In the genomic region with DNA sequence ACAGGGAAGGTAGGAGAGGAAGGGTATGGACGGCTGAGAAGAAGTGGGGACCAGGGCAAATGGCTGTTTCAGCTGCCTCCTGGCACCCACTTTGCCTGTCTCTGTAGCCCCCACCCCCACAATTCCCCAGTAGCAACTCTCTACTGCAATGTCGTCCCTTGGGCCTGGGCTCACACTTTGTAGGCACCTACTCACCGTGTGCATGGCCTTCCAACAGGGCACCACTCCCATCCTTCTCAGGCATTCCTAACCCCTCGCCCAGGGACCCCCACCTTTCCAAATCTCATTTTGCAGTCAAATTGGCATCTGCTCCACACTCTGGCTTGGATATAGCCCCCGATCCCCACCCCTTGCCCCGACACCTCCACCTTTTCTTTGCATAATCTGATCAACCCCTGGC, we compare ENCODE assay signal across 11 mouse cellular contexts. TPM values are rescaled to one million over a fixed set of nuclear protein-coding genes. Genes with fewer than 3 reads are reported as not detected.
DNase-seq lines count a peak whose midpoint lies in the region; ATAC-seq lines count a peak whose summit lies in the region.
"Had no signal": no experiment of that assay in that cellular context is flagged by ENCODE, and none has a peak within 500 bp of the region (broad histone marks: within the 10 kb centered on the region; RNA-seq: fewer than 3 reads in every experiment).

No protein-coding gene starts in this region.

- H3K4me2 ChIP-seq in kidney, embryonic 16.5 days (replicated peaks; ENCODE audit: low read depth, low read length): no peak overlapping the region
- no peak overlapping the region for H3K4me2 ChIP-seq in neural tube, embryonic 12.5 days (replicated peaks)
- no peak overlapping the region for H3K4me2 ChIP-seq in neural tube, embryonic 15.5 days
- H3K4me2 ChIP-seq in hindbrain, embryonic 15.5 days: no peak overlapping the region
- H3K4me2 ChIP-seq in neural tube, embryonic 13.5 days: no peak overlapping the region
- H3K4me2 ChIP-seq: heart, embryonic 11.5 days; liver, embryonic 11.5 days; stomach, embryonic 15.5 days had no signal

- H3K9ac ChIP-seq in kidney, embryonic 16.5 days (replicated peaks; ENCODE audit: low read length): no peak overlapping the region
- no peak overlapping the region for H3K9ac ChIP-seq in neural tube, embryonic 12.5 days
- no peak overlapping the region for H3K9ac ChIP-seq in neural tube, embryonic 15.5 days (replicated peaks)
- no peak overlapping the region for H3K9ac ChIP-seq in hindbrain, embryonic 15.5 days
- H3K9ac ChIP-seq in neural tube, embryonic 13.5 days: no peak overlapping the region
- H3K9ac ChIP-seq: stomach, embryonic 15.5 days had no signal

- no peaks in the 10 kb centered on the region for H3K4me1 ChIP-seq in kidney, embryonic 16.5 days (ENCODE audit: insufficient read depth, low read length)
- H3K4me1 ChIP-seq in neural tube, embryonic 12.5 days: no peaks in the 10 kb centered on the region
- no peaks in the 10 kb centered on the region for H3K4me1 ChIP-seq in neural tube, embryonic 15.5 days
- H3K4me1 ChIP-seq in hindbrain, embryonic 15.5 days (replicated peaks): no peaks in the 10 kb centered on the region
- H3K4me1 ChIP-seq in neural tube, embryonic 13.5 days (replicated peaks): no peaks in the 10 kb centered on the region
- H3K4me1 ChIP-seq: stomach, embryonic 15.5 days had no signal

- no peak overlapping the region for H3K27ac ChIP-seq in kidney, embryonic 16.5 days (ENCODE audit: low read length)
- no peak overlapping the region for H3K27ac ChIP-seq in neural tube, embryonic 12.5 days
- no peak overlapping the region for H3K27ac ChIP-seq in neural tube, embryonic 15.5 days (replicated peaks)
- no peak overlapping the region for H3K27ac ChIP-seq in hindbrain, embryonic 15.5 days (replicated peaks)
- no peak overlapping the region for H3K27ac ChIP-seq in neural tube, embryonic 13.5 days (replicated peaks)
- H3K27ac ChIP-seq: stomach, embryonic 15.5 days had no signal

- H3K9me3 ChIP-seq in kidney, embryonic 16.5 days (ENCODE audit: low read length): no peaks in the 10 kb centered on the region
- H3K9me3 ChIP-seq in neural tube, embryonic 12.5 days: no peaks in the 10 kb centered on the region
- no peaks in the 10 kb centered on the region for H3K9me3 ChIP-seq in neural tube, embryonic 15.5 days (replicated peaks)
- H3K9me3 ChIP-seq in hindbrain, embryonic 15.5 days: no peaks in the 10 kb centered on the region
- H3K9me3 ChIP-seq in neural tube, embryonic 13.5 days: no peaks in the 10 kb centered on the region
- H3K9me3 ChIP-seq: stomach, embryonic 15.5 days had no signal

- H3K4me3 ChIP-seq in kidney, embryonic 16.5 days (ENCODE audit: low read length): no peak overlapping the region
- no peak overlapping the region for H3K4me3 ChIP-seq in neural tube, embryonic 12.5 days
- no peak overlapping the region for H3K4me3 ChIP-seq in neural tube, embryonic 15.5 days (replicated peaks)
- H3K4me3 ChIP-seq in hindbrain, embryonic 15.5 days: no peak overlapping the region
- no peak overlapping the region for H3K4me3 ChIP-seq in neural tube, embryonic 13.5 days
- H3K4me3 ChIP-seq: stomach, embryonic 15.5 days had no signal

- ATAC-seq in kidney, embryonic 16.5 days (ENCODE audit: low FRiP score, low TSS enrichment): peak; percentile 21
- peak; percentile 41; the same call in 1 of the 2 replicates for ATAC-seq in neural tube, embryonic 12.5 days (ENCODE audit: low FRiP score, low read depth)
- ATAC-seq in neural tube, embryonic 15.5 days (ENCODE audit: low FRiP score): no peak
- ATAC-seq in hindbrain, embryonic 15.5 days (ENCODE audit: low FRiP score, low read depth): peak; percentile 6; the same call in 1 of the 2 replicates
- peak; percentile 65; the same call in 1 of the 2 replicates for ATAC-seq in neural tube, embryonic 13.5 days (ENCODE audit: low read depth)

- H3K36me3 ChIP-seq in kidney, embryonic 16.5 days (ENCODE audit: insufficient read depth, low read length): no peaks in the 10 kb centered on the region
- peaks cover 9% of the 10 kb centered on the region for H3K36me3 ChIP-seq in neural tube, embryonic 12.5 days
- H3K36me3 ChIP-seq in neural tube, embryonic 15.5 days: peaks cover 40% of the 10 kb centered on the region
- H3K36me3 ChIP-seq in hindbrain, embryonic 15.5 days: peaks cover 33% of the 10 kb centered on the region
- peaks cover 30% of the 10 kb centered on the region for H3K36me3 ChIP-seq in neural tube, embryonic 13.5 days
- H3K36me3 ChIP-seq: stomach, embryonic 15.5 days had no signal

- 70% methylated on average over 6 of the region's 6 CpGs for WGBS in kidney, embryonic 16.5 days
- WGBS in neural tube, embryonic 12.5 days: 75% methylated on average over 6 of the region's 6 CpGs
- 81% methylated on average over 6 of the region's 6 CpGs for WGBS in neural tube, embryonic 15.5 days
- 72% methylated on average over 6 of the region's 6 CpGs for WGBS in hindbrain, embryonic 15.5 days
- WGBS in neural tube, embryonic 13.5 days: 71% methylated on average over 6 of the region's 6 CpGs

- DNase-seq in kidney, adult 9 months: no peak
- DNase-seq in cerebellum, adult 9-10 months: no peak
- no peak for DNase-seq in layer of hippocampus, adult 18-20 months (ENCODE audit: low spot score in 2 of 2)

- no peaks in the 10 kb centered on the region for H3K27me3 ChIP-seq in kidney, embryonic 16.5 days (ENCODE audit: insufficient read depth, low read length)
- no peaks in the 10 kb centered on the region for H3K27me3 ChIP-seq in neural tube, embryonic 12.5 days (replicated peaks)
- H3K27me3 ChIP-seq in neural tube, embryonic 15.5 days (replicated peaks): 0 out of 2 replicates have a peak, but pooled peaks cover 4% of the 10 kb centered on the region
- H3K27me3 ChIP-seq in hindbrain, embryonic 15.5 days: 0 out of 2 replicates have a peak, but pooled peaks cover 4% of the 10 kb centered on the region
- H3K27me3 ChIP-seq in neural tube, embryonic 13.5 days: peaks cover 15% of the 10 kb centered on the region
- H3K27me3 ChIP-seq: stomach, embryonic 15.5 days had no signal

RNA-seq across cellular contexts. Expression of a gene that starts 8.1 kb away (rescaled TPM):
- 0.13 and 0.89 TPM in 2 replicates for polyA plus RNA-seq in kidney, embryonic 16.5 days (2015; fragmentation: Nextera tagmentation; extraction: Ambion mirVana)
- polyA plus RNA-seq in neural tube, embryonic 12.5 days (2016; fragmentation: Nextera tagmentation; extraction: Ambion mirVana): 0.61 and 0.64 TPM in 2 replicates
- polyA plus RNA-seq in neural tube, embryonic 15.5 days (2015; fragmentation: Nextera tagmentation; extraction: Ambion mirVana): 1.1 and 1.3 TPM in 2 replicates
- polyA plus RNA-seq in hindbrain, embryonic 15.5 days (2015; fragmentation: Nextera tagmentation; extraction: Ambion mirVana): 0.98 and 1.5 TPM in 2 replicates
- 0.55 and 0.67 TPM in 2 replicates for polyA plus RNA-seq in neural tube, embryonic 13.5 days (2015; fragmentation: Nextera tagmentation; extraction: Ambion mirVana)
- 10 to 100 TPM; 70.5 to 77.9 TPM for total RNA-seq in layer of hippocampus, adult 18-20 months (2021)
- polyA plus RNA-seq: liver, embryonic 11.5 days had no signal

RNA-seq across cellular contexts. Expression of a gene that starts 33.5 kb away (rescaled TPM):
- polyA plus RNA-seq in kidney, embryonic 16.5 days (2015; fragmentation: Nextera tagmentation; extraction: Ambion mirVana): 0.13 TPM in 1 of 2 replicates, not detected in the other
- polyA plus RNA-seq in neural tube, embryonic 12.5 days (2016; fragmentation: Nextera tagmentation; extraction: Ambion mirVana): 0.51 TPM in 1 of 2 replicates, not detected in the other
- polyA plus RNA-seq in neural tube, embryonic 15.5 days (2015; fragmentation: Nextera tagmentation; extraction: Ambion mirVana): 0.79 and 1.2 TPM in 2 replicates
- polyA plus RNA-seq in hindbrain, embryonic 15.5 days (2015; fragmentation: Nextera tagmentation; extraction: Ambion mirVana): 2.1 and 2.3 TPM in 2 replicates
- 0.18 and 0.22 TPM in 2 replicates for polyA plus RNA-seq in neural tube, embryonic 13.5 days (2015; fragmentation: Nextera tagmentation; extraction: Ambion mirVana)
- total RNA-seq in layer of hippocampus, adult 18-20 months (2021): 1 to 10 TPM; 1.3 to 1.9 TPM
- polyA plus RNA-seq: heart, embryonic 11.5 days had no signal
